Mouse (Mus musculus): ENCODE results near the gene Eml3.

DNA sequence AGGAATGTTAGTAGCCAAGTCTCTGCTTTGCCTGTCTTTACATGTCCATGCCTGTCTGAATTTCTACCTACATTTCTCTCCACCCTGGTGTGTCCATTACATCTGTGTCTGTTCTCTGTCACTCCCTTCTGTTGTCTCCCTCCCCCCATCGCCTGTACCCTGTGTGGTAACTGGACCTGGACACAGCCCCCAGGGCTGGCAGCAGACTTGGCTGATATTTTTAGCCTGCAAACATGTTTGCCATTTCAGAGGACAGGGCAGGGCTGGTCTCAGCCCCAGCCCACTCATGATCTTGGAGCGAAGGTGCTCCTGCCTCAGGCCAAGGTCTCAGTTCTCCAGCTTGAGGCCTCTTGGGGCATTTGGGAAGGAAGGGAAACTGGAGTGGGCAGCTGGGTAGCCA, 58.5 kb downstream of the Eml3 start:
- no peak for TF ChIP-seq CTCF (IDR thresholded peaks at IDR 0.05; ENCODE audit: low read depth)
- no peak for TF ChIP-seq EP300 (optimal IDR thresholded peaks at IDR 0.05)

Data from stomach, postnatal 0 days (tissue).